8 mouse cellular contexts compared by ENCODE assay signal in genomic region chr5:125055901-125056300, GRCm38 (mm10). TPM values are rescaled to one million over a fixed set of nuclear protein-coding genes. Genes with fewer than 3 reads are reported as not detected.
DNase-seq lines count a peak whose midpoint lies in the region; ATAC-seq and TF ChIP-seq lines count a peak whose summit lies in the region.

No protein-coding gene starts in this region.

- H3K27ac ChIP-seq in forebrain, embryonic 13.5 days = no peak overlapping the region
- no peak overlapping the region for H3K27ac ChIP-seq in forebrain, postnatal 0 days (ENCODE audit: low read depth, low read length)
- no peak overlapping the region for H3K27ac ChIP-seq in lung, postnatal 0 days (ENCODE audit: low read length)
- H3K27ac ChIP-seq in liver, embryonic 12.5 days = 0 out of 2 replicates have a peak overlapping the region, but pooled peaks have one; percentile 62

- H3K9ac ChIP-seq in forebrain, embryonic 13.5 days = 0 out of 2 replicates have a peak overlapping the region, but pooled peaks have one; percentile 30
- no peak overlapping the region for H3K9ac ChIP-seq in forebrain, postnatal 0 days
- no peak overlapping the region for H3K9ac ChIP-seq in lung, postnatal 0 days (replicated peaks; ENCODE audit: low read depth)
- H3K9ac ChIP-seq in liver, embryonic 12.5 days = no peak overlapping the region

- peaks cover 65% of the 10 kb centered on the region for H3K4me1 ChIP-seq in forebrain, embryonic 13.5 days
- H3K4me1 ChIP-seq in forebrain, postnatal 0 days (ENCODE audit: insufficient read depth) = peaks cover 5% of the 10 kb centered on the region
- H3K4me1 ChIP-seq in lung, postnatal 0 days (ENCODE audit: insufficient read depth, low read depth, low read length) = peaks cover 56% of the 10 kb centered on the region
- H3K4me1 ChIP-seq in liver, embryonic 12.5 days = peaks cover 93% of the 10 kb centered on the region

- no peaks in the 10 kb centered on the region for H3K27me3 ChIP-seq in forebrain, embryonic 13.5 days
- no peaks in the 10 kb centered on the region for H3K27me3 ChIP-seq in forebrain, postnatal 0 days (ENCODE audit: insufficient read depth, low read length)
- H3K27me3 ChIP-seq in lung, postnatal 0 days (replicated peaks; ENCODE audit: insufficient read depth, low read length) = no peaks in the 10 kb centered on the region
- peaks cover 46% of the 10 kb centered on the region for H3K27me3 ChIP-seq in liver, embryonic 12.5 days (replicated peaks)

- TF ChIP-seq EP300 in lung, postnatal 0 days (IDR thresholded peaks at IDR 0.05) = no peak

- H3K9me3 ChIP-seq in forebrain, embryonic 13.5 days (replicated peaks) = no peaks in the 10 kb centered on the region
- no peaks in the 10 kb centered on the region for H3K9me3 ChIP-seq in forebrain, postnatal 0 days (ENCODE audit: low read length)
- no peaks in the 10 kb centered on the region for H3K9me3 ChIP-seq in lung, postnatal 0 days (ENCODE audit: low read length)
- no peaks in the 10 kb centered on the region for H3K9me3 ChIP-seq in liver, embryonic 12.5 days (replicated peaks)

- no peak overlapping the region for H3K4me3 ChIP-seq in forebrain, embryonic 13.5 days
- H3K4me3 ChIP-seq in forebrain, postnatal 0 days (ENCODE audit: low read depth, low read length) = no peak overlapping the region
- H3K4me3 ChIP-seq in lung, postnatal 0 days (ENCODE audit: low read depth, low read length) = no peak overlapping the region; the same call in 1 of the 2 replicates
- no peak overlapping the region for H3K4me3 ChIP-seq in liver, embryonic 12.5 days

- H3K36me3 ChIP-seq in forebrain, embryonic 13.5 days (ENCODE audit: poor library complexity, severe bottlenecking) = peaks cover 41% of the 10 kb centered on the region
- H3K36me3 ChIP-seq in forebrain, postnatal 0 days (ENCODE audit: insufficient read depth) = peaks cover 15% of the 10 kb centered on the region; the same call in 1 of the 2 replicates
- peaks cover 1% of the 10 kb centered on the region; the same call in 1 of the 2 replicates for H3K36me3 ChIP-seq in lung, postnatal 0 days (ENCODE audit: insufficient read depth, low read length)
- peaks cover 30% of the 10 kb centered on the region for H3K36me3 ChIP-seq in liver, embryonic 12.5 days

- H3K4me2 ChIP-seq in forebrain, embryonic 13.5 days = 0 out of 2 replicates have a peak overlapping the region, but pooled peaks have one; percentile 2
- no peak overlapping the region for H3K4me2 ChIP-seq in forebrain, postnatal 0 days (ENCODE audit: low read depth)
- peak overlapping the region; percentile 52; the same call in 1 of the 2 replicates for H3K4me2 ChIP-seq in lung, postnatal 0 days (replicated peaks; ENCODE audit: low read depth, low read length)
- peak overlapping the region; percentile 56 for H3K4me2 ChIP-seq in liver, embryonic 12.5 days

- no peak for TF ChIP-seq CTCF in forebrain, postnatal 0 days (IDR thresholded peaks at IDR 0.05; ENCODE audit: low read depth)
- no peak for TF ChIP-seq CTCF in lung, postnatal 0 days (IDR thresholded peaks at IDR 0.05)

- ATAC-seq in forebrain, embryonic 13.5 days = no peak
- ATAC-seq in forebrain, postnatal 0 days = no peak
- ATAC-seq in lung, postnatal 0 days = no peak
- no peak for ATAC-seq in liver, embryonic 12.5 days

- no peak for DNase-seq in forebrain, postnatal 0 days
- DNase-seq in lung, postnatal 0 days (ENCODE audit: low spot score) = no peak
- DNase-seq in lung, adult 18-20 months = no peak
- DNase-seq in thymus, postnatal 25 days = peak; percentile 61
- no peak for DNase-seq in frontal cortex, postnatal 14 days (ENCODE audit: low spot score in 2 of 2)
- DNase-seq in cerebellum, adult 8-10 months = no peak

- 57% methylated on average over 8 of the region's 8 CpGs for WGBS in forebrain, embryonic 13.5 days
- 68% methylated on average over 8 of the region's 8 CpGs for WGBS in forebrain, postnatal 0 days
- WGBS in lung, postnatal 0 days = 65% methylated on average over 7 of the region's 8 CpGs
- 48% methylated on average over 8 of the region's 8 CpGs for WGBS in liver, embryonic 12.5 days (ENCODE audit: insufficient replicate concordance)

RNA-seq across cellular contexts. Expression of gene Rflna, which starts 52.9 kb away (rescaled TPM):
- polyA plus RNA-seq in forebrain, embryonic 13.5 days (2015; fragmentation: Nextera tagmentation; extraction: Ambion mirVana) = 2.7 and 3.5 TPM in 2 replicates
- 3.2 and 6.2 TPM in 2 replicates for total RNA-seq in forebrain, postnatal 0 days (2014; rRNA removed)
- 4.4 and 4.8 TPM in 2 replicates for polyA plus RNA-seq in forebrain, postnatal 0 days (2015; fragmentation: Nextera tagmentation; extraction: Ambion mirVana)
- 15.6 and 17.1 TPM in 2 replicates for polyA plus RNA-seq in lung, postnatal 0 days (2015; fragmentation: Nextera tagmentation; extraction: Ambion mirVana)
- 0.45 and 0.69 TPM in 2 replicates for polyA plus RNA-seq in liver, embryonic 12.5 days (2016; fragmentation: Nextera tagmentation; extraction: Ambion mirVana)
